Mouse (Mus musculus): ENCODE measurements at regions not wholly inside any gene's neighbourhood (a gene's known extent, or its start where the extent isn't known, plus 50 kb on each side); places are given as distances from the start of the nearest gene placed in this dataset.

- TF ChIP-seq GATA1 (IDR thresholded peaks at IDR 0.05; ENCODE audit: low read length) (no peak), TAL1 (IDR thresholded peaks at IDR 0.05; ENCODE audit: low read length) (no peak)
Measured at GRCm38 (mm10) chr13:59904415-59904814, 81.5 kb upstream of the Tut7 start.
